Mouse (Mus musculus) forebrain, embryonic 10.5 days (tissue): ENCODE measurements at regions not wholly inside any gene's neighbourhood (a gene's known extent, or its start where the extent isn't known, plus 50 kb on each side); places are given as distances from the start of the nearest gene placed in this dataset. TPM values are rescaled to one million over a fixed set of nuclear protein-coding genes. Genes with fewer than 3 reads are reported as not detected.

Experiments
- DNase-seq: peaks from one replicate; pipeline ENCODE4 v3.0.0-alpha.2; 2017; ENCODE audit warnings: low spot score; ENCODE audit errors: extremely low spot score
- H3K27ac ChIP-seq: fragments of 300-500 bp; sonication (generic); 2 replicates; pipeline ENCODE4 v1.5.1; 2016; ENCODE audit warnings: mild to moderate bottlenecking
- H3K27me3 ChIP-seq: fragments of 300-500 bp; sonication (generic); 2 replicates; pipeline ENCODE4 v1.6.1; 2016; ENCODE audit warnings: mild to moderate bottlenecking; ENCODE audit not compliant: poor library complexity, severe bottlenecking
- H3K36me3 ChIP-seq: fragments of 300-500 bp; sonication (generic); replicated peaks from 2 replicates; pipeline ENCODE4 v1.6.1; 2016; ENCODE audit warnings: mild to moderate bottlenecking, moderate library complexity
- H3K4me1 ChIP-seq: fragments of 300-500 bp; sonication (generic); 2 replicates; pipeline ENCODE4 v1.6.1; 2016
- H3K4me3 ChIP-seq: fragments of 300-500 bp; sonication (generic); 2 replicates; pipeline ENCODE4 v1.5.1; 2016; ENCODE audit warnings: mild to moderate bottlenecking, moderate library complexity
- H3K9me3 ChIP-seq: fragments of 300-500 bp; sonication (generic); 2 replicates; pipeline ENCODE4 v1.6.1; 2016; ENCODE audit warnings: mild to moderate bottlenecking, moderate library complexity
- WGBS: fragments of 180-500 bp; shearing (Covaris S2); methylation state at CpG from one replicate; pipeline ENCODE4 v1.1.7; 2016; 5-methylcytosine and 5-hydroxymethylcytosine counted together
- microRNA-seq: library from miRNA; unstranded; fragments of <30 nt; microRNA quantifications from one replicate; pipeline ENCODE4, GENCODE M21; 2017

DNA sequence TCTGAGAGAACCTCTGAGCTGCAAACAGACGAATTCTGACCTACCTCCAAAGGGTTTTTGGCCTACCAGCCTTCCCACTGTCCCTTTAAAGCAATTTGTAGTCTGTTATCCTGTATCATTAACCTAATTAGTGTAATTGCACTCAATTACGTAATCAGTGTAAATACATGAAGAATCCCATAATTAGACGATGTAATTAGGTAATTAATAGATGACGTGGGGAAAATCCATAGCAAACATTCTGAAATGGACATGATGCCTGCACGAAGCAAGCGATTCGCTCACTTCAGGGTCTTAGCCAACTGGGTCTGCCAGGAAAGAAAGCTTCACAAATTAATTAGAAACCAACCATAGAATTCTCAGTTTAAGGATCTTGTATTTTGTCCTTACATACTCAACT, 55.4 kb upstream of the Pbx1 start:
- no peak overlapping the region for H3K4me3 ChIP-seq
- H3K27me3 ChIP-seq, result no peaks in the 10 kb centered on the region
- WGBS, result 86% methylated on average over 7 of the region's 7 CpGs
- H3K4me1 ChIP-seq, result no peaks in the 10 kb centered on the region
- H3K9me3 ChIP-seq, result no peaks in the 10 kb centered on the region
- no peak overlapping the region for H3K27ac ChIP-seq
- no peaks in the 10 kb centered on the region for H3K36me3 ChIP-seq
- no peak for DNase-seq

DNA sequence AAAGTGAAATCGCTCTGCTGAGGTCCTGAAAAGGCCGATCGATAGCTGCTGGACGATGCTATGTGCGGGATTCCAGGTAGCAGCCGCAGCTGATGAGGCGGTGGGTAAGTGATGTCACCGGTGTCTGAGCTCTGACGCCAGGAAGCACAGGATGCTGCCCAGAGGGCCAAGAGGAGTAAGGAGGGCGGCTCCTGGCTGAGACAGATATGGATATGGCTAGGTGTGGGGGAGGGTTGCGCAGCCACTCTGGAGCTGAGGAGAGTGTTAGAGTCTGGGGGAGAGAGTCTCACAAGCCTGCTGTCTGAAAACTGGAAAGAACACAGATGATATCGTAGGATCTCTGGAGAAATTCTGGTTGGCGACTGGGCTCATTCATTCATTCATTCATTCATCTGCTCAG, 51.6 kb upstream of the Pbx1 start:
- DNase-seq, result no peak
- WGBS, result 84% methylated on average over 13 of the region's 13 CpGs
- no peaks in the 10 kb centered on the region for H3K36me3 ChIP-seq
- H3K27me3 ChIP-seq, result no peaks in the 10 kb centered on the region
- H3K4me1 ChIP-seq, result no peaks in the 10 kb centered on the region
- H3K4me3 ChIP-seq, result no peak overlapping the region
- H3K9me3 ChIP-seq, result no peaks in the 10 kb centered on the region
- H3K27ac ChIP-seq, result no peak overlapping the region

Small RNA genes lying in the stretch of these regions (microRNA-seq; reads per million reads assigned to microRNA genes)
- gene Mir6348 (not detected), gene Mir6354 (not detected)
